Mouse (Mus musculus) heart, postnatal 0 days (tissue): ENCODE results near the gene Slc23a2. TPM values are rescaled to one million over a fixed set of nuclear protein-coding genes. Genes with fewer than 3 reads are reported as not detected.

Experiments used
- ATAC-seq: fragments of 200-750 bp; cut with Nextera tagmentation; 2 replicates; pipeline ENCODE4 v1.8.0; 2017; ENCODE audit warnings: low read depth, moderate number of reproducible peaks, moderate library complexity; ENCODE audit not compliant: insufficient read depth
- DNase-seq: peaks from one replicate; pipeline ENCODE4 v3.0.0-alpha.2; 2016; ENCODE audit warnings: low spot score
- H3K27ac ChIP-seq: fragments of 300-500 bp; sonication (generic); 2 replicates; pipeline ENCODE4 v1.5.1; 2014; ENCODE audit warnings: low read depth, mild to moderate bottlenecking
- H3K27me3 ChIP-seq: fragments of 300-500 bp; sonication (generic); 2 replicates; pipeline ENCODE4 v1.6.1; 2014; ENCODE audit warnings: low read length, mixed read lengths; ENCODE audit not compliant: control insufficient read depth, insufficient read depth
- H3K36me3 ChIP-seq: fragments of 300-500 bp; sonication (generic); replicated peaks from 2 replicates; pipeline ENCODE4 v1.6.1; 2014; ENCODE audit warnings: low read length, mixed read lengths; ENCODE audit not compliant: control insufficient read depth, insufficient read depth
- H3K4me1 ChIP-seq: fragments of 300-500 bp; sonication (generic); 2 replicates; pipeline ENCODE4 v1.6.1; 2014; ENCODE audit warnings: antibody characterized with exemption; ENCODE audit not compliant: control insufficient read depth, insufficient read depth
- H3K4me2 ChIP-seq: fragments of 300-500 bp; sonication (generic); 2 replicates; pipeline ENCODE4 v1.6.1; 2014; ENCODE audit warnings: low read depth, mild to moderate bottlenecking, low read length, moderate library complexity
- H3K4me3 ChIP-seq: fragments of 300-500 bp; sonication (generic); 2 replicates; pipeline ENCODE4 v1.5.1; 2014; ENCODE audit warnings: low read depth, low read length
- H3K9ac ChIP-seq: fragments of 300-500 bp; sonication (generic); replicated peaks from 2 replicates; pipeline ENCODE4 v1.6.1; 2014; ENCODE audit warnings: low read depth, low read length, mixed read lengths
- H3K9me3 ChIP-seq: fragments of 300-500 bp; sonication (generic); replicated peaks from 2 replicates; pipeline ENCODE4 v1.6.1; 2016; ENCODE audit warnings: low read length; ENCODE audit not compliant: control insufficient read depth
- CTCF ChIP-seq: IDR thresholded peaks from 2 replicates; pipeline ENCODE4 v1.5.1; 2016; ENCODE audit warnings: antibody characterized with exemption, control low read depth, low read depth
- EP300 ChIP-seq: IDR thresholded peaks from 2 replicates; pipeline ENCODE4 v1.6.1; 2016; ENCODE audit warnings: antibody characterized with exemption, low read depth
- WGBS: fragments of 180-500 bp; shearing (Covaris S2); extraction: QIAGEN DNeasy Blood & Tissue Kit; methylation state at CpG from one replicate; pipeline ENCODE4 v1.1.7; 2014; 5-methylcytosine and 5-hydroxymethylcytosine counted together
- polyA plus RNA-seq: library from polyadenylated mRNA; unstranded; fragments of >200 nt; fragmentation: Nextera tagmentation; extraction: Ambion mirVana; gene quantifications from 2 replicates; pipeline ENCODE4 v1.2.1, GENCODE M21; 2015
- total RNA-seq: library from RNA; depleted of rRNA; stranded (reverse); fragments of >200 nt; gene quantifications from 2 replicates; pipeline ENCODE4 v1.2.3, GENCODE M21; 2014; ENCODE audit warnings: low replicate concordance

Gene Slc23a2
- total and polyA plus RNA-seq, 2 experiments from 2014 or later: 8.6 to 13.9 TPM

GRCm38 (mm10) chr2:132055349-132055753 is 89.6 kb downstream of the Slc23a2 start:
- H3K4me3 ChIP-seq: no peak overlapping the region
- no peaks in the 10 kb centered on the region for H3K27me3 ChIP-seq
- ATAC-seq: peak; percentile 53
- H3K36me3 ChIP-seq: peaks cover 35% of the 10 kb centered on the region
- H3K4me2 ChIP-seq: no peak overlapping the region
- H3K9me3 ChIP-seq: no peaks in the 10 kb centered on the region
- WGBS: 20% methylated on average over 8 of the region's 8 CpGs
- TF ChIP-seq EP300 (no peak), CTCF (no peak)
- H3K27ac ChIP-seq: no peak overlapping the region
- DNase-seq: peak; percentile 35
- peaks cover 13% of the 10 kb centered on the region for H3K4me1 ChIP-seq
- H3K9ac ChIP-seq: no peak overlapping the region

DNA sequence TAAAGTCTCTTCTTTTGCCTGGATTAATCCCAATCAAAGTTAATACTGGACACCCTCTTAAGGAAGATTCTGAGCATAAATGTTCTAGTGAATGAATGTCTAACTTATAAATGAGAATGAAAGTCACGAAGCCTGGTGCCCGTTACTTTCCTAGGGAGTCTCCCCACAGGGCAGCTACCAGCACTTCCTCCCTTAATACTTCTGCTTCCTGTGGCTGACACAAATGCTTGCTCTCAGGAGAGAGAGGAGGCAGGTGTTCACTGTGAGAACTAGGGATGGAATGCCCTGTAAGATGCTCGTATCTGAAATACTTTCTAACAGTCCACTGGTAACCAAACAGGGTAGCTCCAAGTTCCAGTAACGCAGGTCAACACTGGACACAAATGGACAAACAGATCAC is 91.1 kb downstream of the Slc23a2 start:
- no peak overlapping the region for H3K9ac ChIP-seq
- no peaks in the 10 kb centered on the region for H3K9me3 ChIP-seq
- peaks cover 13% of the 10 kb centered on the region for H3K4me1 ChIP-seq
- ATAC-seq (no peak), DNase-seq (no peak)
- H3K4me2 ChIP-seq: no peak overlapping the region
- WGBS: 70% methylated on average over 4 of the region's 4 CpGs
- H3K36me3 ChIP-seq: peaks cover 28% of the 10 kb centered on the region
- H3K4me3 ChIP-seq: no peak overlapping the region
- H3K27me3 ChIP-seq: no peaks in the 10 kb centered on the region
- TF ChIP-seq CTCF (no peak), EP300 (no peak)
- no peak overlapping the region for H3K27ac ChIP-seq

DNA sequence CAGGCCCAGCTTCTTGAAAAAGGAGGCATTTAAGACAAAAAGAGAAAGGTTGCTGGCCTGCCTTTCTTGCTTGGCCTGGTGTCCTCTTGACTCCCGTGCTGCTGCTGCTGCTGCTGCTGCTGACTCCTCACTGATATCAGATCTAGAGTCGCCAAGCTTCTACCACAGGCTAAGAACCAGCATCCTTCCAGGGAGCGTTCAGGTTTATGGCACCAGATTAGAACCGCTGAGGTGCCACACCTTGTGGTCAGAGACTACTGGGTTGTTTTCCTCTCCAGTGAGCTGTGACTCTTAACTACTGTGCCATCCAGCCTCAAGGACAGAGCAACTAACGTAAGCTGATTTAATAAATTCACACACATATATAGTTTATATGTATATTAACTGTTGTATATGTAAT is 93.1 kb downstream of the Slc23a2 start:
- ATAC-seq (no peak), DNase-seq (no peak)
- WGBS: 69% methylated on average over 5 of the region's 5 CpGs
- H3K27me3 ChIP-seq: no peaks in the 10 kb centered on the region
- H3K9ac ChIP-seq: no peak overlapping the region
- no peaks in the 10 kb centered on the region for H3K9me3 ChIP-seq
- peaks cover 13% of the 10 kb centered on the region for H3K4me1 ChIP-seq
- H3K27ac ChIP-seq: no peak overlapping the region
- TF ChIP-seq EP300: no peak
- no peak for TF ChIP-seq CTCF
- no peak overlapping the region for H3K4me3 ChIP-seq
- H3K4me2 ChIP-seq: no peak overlapping the region
- H3K36me3 ChIP-seq: peaks cover 10% of the 10 kb centered on the region; the same call in 1 of the 2 replicates

DNA sequence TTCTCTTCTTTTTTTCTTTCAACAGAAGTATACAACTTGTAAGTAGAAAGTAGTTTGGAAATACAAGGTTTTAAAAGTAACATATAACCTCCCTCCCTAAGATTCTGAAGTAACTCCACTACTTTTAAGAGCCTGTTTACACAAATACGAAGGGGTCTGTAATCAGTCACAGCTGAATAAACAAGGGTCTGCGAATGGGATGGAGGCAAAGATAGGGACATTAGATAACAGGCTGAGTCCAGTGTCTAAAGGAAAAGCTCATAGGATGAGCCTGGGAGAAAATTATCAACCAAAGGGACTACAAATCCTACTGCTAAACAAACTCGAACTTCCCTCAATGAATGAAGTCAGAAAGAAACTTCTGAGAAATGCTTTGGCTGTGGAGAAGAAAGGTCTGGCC is 95.0 kb downstream of the Slc23a2 start:
- H3K4me2 ChIP-seq: no peak overlapping the region
- 34% methylated on average over 3 of the region's 3 CpGs for WGBS

GRCm38 (mm10) chr2:132049491-132049890 is 95.4 kb downstream of the Slc23a2 start:
- Histone ChIP-seq H3K36me3 (no peaks in the 10 kb centered on the region), H3K4me3 (no peak overlapping the region), H3K9ac (no peak overlapping the region), H3K27me3 (no peaks in the 10 kb centered on the region), H3K27ac (no peak overlapping the region), H3K9me3 (no peaks in the 10 kb centered on the region), H3K4me1 (no peaks in the 10 kb centered on the region), H3K4me2 (no peak overlapping the region)
- ATAC-seq: no peak
- 87% methylated on average over 3 of the region's 3 CpGs for WGBS
- DNase-seq: no peak
- TF ChIP-seq EP300: no peak
- TF ChIP-seq CTCF: no peak

More for the DNA sequence above, 95.0 kb downstream of the Slc23a2 start:
- no peak for ATAC-seq
- no peak overlapping the region for H3K4me3 ChIP-seq
- TF ChIP-seq EP300 (no peak), CTCF (no peak)
- H3K27ac ChIP-seq: no peak overlapping the region
- no peaks in the 10 kb centered on the region for H3K36me3 ChIP-seq
- no peaks in the 10 kb centered on the region for H3K27me3 ChIP-seq
- no peaks in the 10 kb centered on the region for H3K4me1 ChIP-seq
- DNase-seq: no peak
- H3K9ac ChIP-seq: no peak overlapping the region
- H3K9me3 ChIP-seq: no peaks in the 10 kb centered on the region

- H3K9me3 ChIP-seq: no peaks in the 10 kb centered on the region
- no peaks in the 10 kb centered on the region for H3K27me3 ChIP-seq
- no peak overlapping the region for H3K4me2 ChIP-seq
- TF ChIP-seq EP300 (no peak), CTCF (no peak)
- H3K4me1 ChIP-seq: 0 out of 2 replicates have a peak, but pooled peaks cover 5% of the 10 kb centered on the region
- WGBS: 70% methylated on average over 11 of the region's 11 CpGs
- no peaks in the 10 kb centered on the region for H3K36me3 ChIP-seq
- H3K27ac ChIP-seq: no peak overlapping the region
- no peak overlapping the region for H3K9ac ChIP-seq
- ATAC-seq: no peak
- no peak for DNase-seq
- no peak overlapping the region for H3K4me3 ChIP-seq
Measured at GRCm38 (mm10) chr2:132048143-132048772, 96.7 kb downstream of the Slc23a2 start.
